Mouse (Mus musculus) CD4-positive naive resting alpha-beta T cell, adult 57 days (primary cell): ENCODE results near the gene Try10. TPM values are rescaled to one million over a fixed set of nuclear protein-coding genes. Genes with fewer than 3 reads are reported as not detected.

Source experiments
- total RNA-seq: library from RNA; stranded (reverse); gene quantifications from one replicate; pipeline ENCODE4 v1.2.4, GENCODE M21; 2023

The Try10 gene
- not detected for total RNA-seq

GRCm38 (mm10) chr6:41353932-41354331, at the start of gene Try10:
Try10 (plus strand) TSS chr6:41354105.

GRCm38 (mm10) chr6:41316741-41317140, 37.2 kb upstream of the Try10 start, which contains the start of gene Try5:
Try5 (minus strand) TSS chr6:41316841.

GRCm38 (mm10) chr6:41377578-41377977, 23.7 kb downstream of the Try10 start, which contains the start of gene Prss3:
Prss3 (minus strand) TSS chr6:41377678.

GRCm38 (mm10) chr6:41392056-41392455, 38.2 kb downstream of the Try10 start, which contains the start of gene Gm5771:
Gm5771 (plus strand) TSS chr6:41392356.

Other genes starting within 250 kb of the Try10 start
- 2.5 TPM for gene Try4, start 51.8 kb upstream of the Try10 start, total RNA-seq
- not detected for gene Try5, start 37.3 kb upstream of the Try10 start, total RNA-seq
- not detected for gene Prss3, start 23.6 kb downstream of the Try10 start, total RNA-seq
- gene Gm5771, start 38.3 kb downstream of the Try10 start, total RNA-seq: not detected
- not detected for gene Gm10334, start 92.0 kb downstream of the Try10 start, total RNA-seq
- not detected for gene Prss1, start 104.8 kb downstream of the Try10 start, total RNA-seq
- 3.3 TPM for gene Prss2, start 167.7 kb downstream of the Try10 start, total RNA-seq